Mouse (Mus musculus) pancreas, adult 10 weeks (tissue): Measurements from ENCODE around the gene Lsm12. TPM values are rescaled to one million over a fixed set of nuclear protein-coding genes. Genes with fewer than 3 reads are reported as not detected.

Source experiments
- polyA plus RNA-seq: library from polyadenylated mRNA; stranded (reverse); fragments of 350-450 nt; fragmentation: Illumina TruSeq; extraction: RNeasy Lipid Tissue Mini Kit (QIAGEN cat#74804); gene quantifications from one replicate; pipeline ENCODE4 v1.2.3, GENCODE M21; 2015; ENCODE audit warnings: low read depth, low replicate concordance; ENCODE audit not compliant: insufficient read depth

Gene Lsm12
- polyA plus RNA-seq, result 7.2 TPM

DNA sequence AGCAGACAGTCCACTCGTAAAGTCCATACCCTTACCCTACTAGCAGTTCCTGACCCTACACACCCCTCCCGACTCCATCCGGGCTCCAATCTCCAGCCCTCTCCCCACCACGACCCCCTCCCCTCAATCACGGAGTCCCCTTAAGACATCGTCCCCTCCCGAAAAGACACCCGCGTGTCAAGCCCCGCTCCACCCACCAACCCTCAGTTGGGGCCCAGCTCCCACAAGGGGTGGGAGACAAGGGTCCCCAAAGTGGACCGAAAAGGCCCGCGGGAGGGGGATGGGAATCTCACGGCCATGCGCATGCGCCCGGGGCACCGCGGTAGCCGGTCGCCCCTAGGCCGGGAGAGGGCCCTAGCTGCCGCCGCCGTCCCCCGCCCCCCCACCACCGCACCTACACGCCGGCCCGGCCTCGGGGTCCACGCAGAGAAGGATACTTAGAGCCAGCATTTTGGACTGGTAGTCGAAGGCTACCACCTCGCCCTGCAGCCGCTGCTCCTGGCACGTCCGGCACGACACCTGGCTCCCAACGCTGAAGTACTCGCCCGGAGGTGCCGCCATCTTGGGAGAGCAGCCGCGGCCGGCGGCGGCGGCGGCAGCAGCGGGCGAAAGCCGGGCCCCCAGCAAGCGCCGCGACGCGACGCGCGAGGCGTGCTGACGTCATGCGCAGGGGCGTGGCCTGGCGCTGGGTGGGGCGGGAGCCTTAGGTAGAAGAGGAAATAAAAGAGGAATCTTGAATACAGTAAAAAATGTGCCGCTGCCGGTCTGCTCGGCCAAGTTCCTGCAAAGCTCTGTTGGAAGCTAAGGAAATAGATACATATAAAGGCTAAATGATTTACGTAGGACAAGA, at the start of gene Lsm12:
TSS of gene Lsm12 (minus strand) at position 651 of the 850 bp plus-strand sequence.

GRCm38 (mm10) chr11:102230006-102230741, 45.1 kb upstream of the Lsm12 start, which contains the start of gene Hdac5:
Hdac5 (minus strand) TSS chr11:102230166.

GRCm38 (mm10) chr11:102189461-102190436, 4.7 kb upstream of the Lsm12 start, which contains the start of gene G6pc3:
G6pc3 (plus strand) TSS chr11:102189620.

DNA sequence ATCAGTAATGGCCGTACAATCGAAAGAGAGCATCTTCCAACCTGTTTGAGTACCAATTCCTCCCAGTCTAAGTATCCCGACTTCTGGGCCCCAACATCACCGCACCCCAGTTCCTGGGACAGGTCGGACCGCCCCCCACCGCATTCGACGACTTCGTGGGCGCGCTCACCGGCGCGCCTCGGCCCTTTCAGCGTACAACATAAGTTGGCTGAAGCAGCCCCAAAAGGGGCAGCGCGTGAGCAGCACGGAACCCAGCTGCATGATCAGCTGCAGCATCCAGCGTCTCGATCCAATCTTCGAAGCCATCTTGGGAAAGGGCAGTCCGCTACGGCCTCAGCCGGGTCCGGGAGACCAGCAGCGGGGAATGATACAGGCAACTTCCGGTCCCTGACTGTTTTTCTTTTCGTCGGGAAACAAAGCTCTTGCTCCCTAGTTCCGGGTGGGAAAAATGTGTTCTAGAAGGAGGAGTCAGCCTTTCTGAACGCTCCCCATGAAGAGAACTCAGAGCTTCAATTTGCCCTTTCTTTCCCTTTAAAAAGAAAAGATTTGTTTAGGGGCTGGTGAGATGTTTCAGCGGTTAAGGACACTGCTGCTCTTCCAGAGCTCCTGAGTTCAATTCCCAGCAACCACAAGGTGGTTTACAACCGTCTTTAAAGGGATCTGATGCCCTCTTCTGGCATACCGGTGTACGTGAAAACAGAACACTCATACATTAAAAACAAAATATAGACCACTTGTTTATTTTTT, 28.9 kb downstream of the Lsm12 start, which contains the start of gene Tmem101:
TSS of gene Tmem101 (minus strand) at position 366 of the 747 bp plus-strand sequence.

DNA sequence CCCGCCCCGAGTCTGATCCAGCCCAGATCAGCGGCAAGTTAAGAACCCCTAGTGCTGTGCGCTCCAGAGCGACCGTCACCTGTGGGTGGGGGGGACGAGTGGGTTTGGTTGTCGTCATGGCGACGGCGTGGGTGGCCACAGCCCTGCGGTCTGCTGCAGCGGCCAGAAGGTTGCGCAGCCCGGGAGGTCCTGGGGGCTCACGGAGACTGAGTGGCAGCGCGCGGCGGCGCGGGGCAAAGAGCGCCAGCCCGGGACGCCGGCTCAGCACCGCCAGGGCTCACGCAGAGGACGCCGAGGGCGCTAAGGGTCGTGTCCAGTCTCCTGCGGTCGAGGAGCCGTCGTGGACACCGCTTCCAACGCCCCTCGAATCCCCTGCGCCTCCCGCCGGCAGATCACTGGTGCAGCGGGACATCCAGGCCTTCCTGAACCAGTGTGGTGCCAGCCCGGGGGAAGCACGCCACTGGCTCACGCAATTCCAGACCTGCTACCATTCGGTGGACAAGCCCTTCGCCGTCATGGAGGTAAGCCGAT, 39.6 kb downstream of the Lsm12 start, which contains the start of gene Nags:
TSS of gene Nags (plus strand) at position 43 of the 531 bp plus-strand sequence.

Other genes with a start within 250 kb of the Lsm12 start
- gene Sost, start 218.3 kb downstream of the Lsm12 start, polyA plus RNA-seq, result not detected
- gene Cfap97d1, start 201.0 kb downstream of the Lsm12 start, polyA plus RNA-seq, result not detected
- gene Dusp3, start 198.3 kb downstream of the Lsm12 start, polyA plus RNA-seq, result 14.7 TPM
- 1.8 TPM for gene Mpp3, start 156.8 kb downstream of the Lsm12 start, polyA plus RNA-seq
- 30.6 TPM for gene Cd300lg, start 143.8 kb downstream of the Lsm12 start, polyA plus RNA-seq
- gene Mpp2, start 96.8 kb downstream of the Lsm12 start, polyA plus RNA-seq, result 3.7 TPM
- gene Ppy, start 84.0 kb downstream of the Lsm12 start, polyA plus RNA-seq, result 164 TPM
- 196 TPM for gene Pyy, start 77.5 kb downstream of the Lsm12 start, polyA plus RNA-seq
- gene Nags, start 39.8 kb downstream of the Lsm12 start, polyA plus RNA-seq, result 0.54 TPM
- 4.6 TPM for gene Tmem101, start 28.9 kb downstream of the Lsm12 start, polyA plus RNA-seq
- 15.2 TPM for gene G6pc3, start 4.3 kb upstream of the Lsm12 start, polyA plus RNA-seq
- gene Hdac5, start 44.9 kb upstream of the Lsm12 start, polyA plus RNA-seq, result 28.4 TPM
- gene BC030867, start 63.6 kb upstream of the Lsm12 start, polyA plus RNA-seq, result not detected
- gene Asb16, start 83.4 kb upstream of the Lsm12 start, polyA plus RNA-seq, result 1.0 TPM
- 12.1 TPM for gene Tmub2, start 99.6 kb upstream of the Lsm12 start, polyA plus RNA-seq
- 8.1 TPM for gene Atxn7l3, start 111.3 kb upstream of the Lsm12 start, polyA plus RNA-seq
- gene Ubtf, start 134.4 kb upstream of the Lsm12 start, polyA plus RNA-seq, result 18.2 TPM
- gene Slc4a1, start 180.9 kb upstream of the Lsm12 start, polyA plus RNA-seq, result not detected
- gene Rundc3a, start 208.1 kb upstream of the Lsm12 start, polyA plus RNA-seq, result 8.0 TPM
- 90.0 TPM for gene Slc25a39, start 222.7 kb upstream of the Lsm12 start, polyA plus RNA-seq
- 64.6 TPM for gene Grn, start 245.0 kb upstream of the Lsm12 start, polyA plus RNA-seq